Mouse (Mus musculus) bone marrow, adult 2 months (tissue): ENCODE data around the gene Tsc22d4.

Source experiments
- CTCF ChIP-seq: fragments of 200-500 bp; IDR thresholded peaks from 2 replicates; pipeline ENCODE4 v1.5.1; 2011; ENCODE audit warnings: low read length, control low read depth; ENCODE audit not compliant: control insufficient read depth, insufficient read depth
- POLR2A ChIP-seq: fragments of 200-500 bp; IDR thresholded peaks from 2 replicates; pipeline ENCODE4 v1.6.1; 2011; ENCODE audit warnings: low read depth, mild to moderate bottlenecking, control low read depth, low read length, borderline replicate concordance; ENCODE audit not compliant: control insufficient read depth

DNA sequence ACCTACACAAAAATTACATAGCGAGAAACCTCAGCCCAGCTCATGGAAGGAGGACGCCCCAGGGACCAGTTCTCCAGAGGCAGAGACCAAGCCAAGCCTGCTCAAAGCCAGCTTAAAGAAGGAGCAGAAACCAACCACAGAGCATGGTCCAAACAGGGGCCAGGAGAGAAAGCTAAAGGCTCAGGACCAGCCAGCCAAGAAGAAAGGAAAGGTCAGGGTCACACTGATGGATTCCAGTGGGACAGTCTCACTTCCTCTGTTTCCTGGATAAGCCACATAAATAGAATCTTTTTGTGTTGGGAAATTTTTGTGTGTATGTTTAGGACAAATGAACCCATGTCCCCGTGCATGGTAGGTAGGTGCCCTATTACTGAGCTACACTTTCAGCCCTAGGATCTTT, 51.1 kb downstream of the Tsc22d4 start:
- TF ChIP-seq POLR2A (no peak), CTCF (no peak)
